Mouse (Mus musculus) kidney, embryonic 15.5 days (tissue): ENCODE data around the gene Lrig1. TPM values are rescaled to one million over a fixed set of nuclear protein-coding genes. Genes with fewer than 3 reads are reported as not detected.

Experiments used
- ATAC-seq: fragments of 200-750 bp; cut with Nextera tagmentation; replicated peaks from 2 replicates; pipeline ENCODE4 v1.8.0; 2017; ENCODE audit warnings: moderate TSS enrichment; ENCODE audit not compliant: low FRiP score
- H3K27ac ChIP-seq: fragments of 300-500 bp; sonication (generic); 2 replicates; pipeline ENCODE4 v1.5.1; 2015; ENCODE audit warnings: mild to moderate bottlenecking, inconsistent platforms
- H3K27me3 ChIP-seq: fragments of 300-500 bp; sonication (generic); 2 replicates; pipeline ENCODE4 v1.6.1; 2015; ENCODE audit warnings: inconsistent platforms
- H3K36me3 ChIP-seq: fragments of 300-500 bp; sonication (generic); 2 replicates; pipeline ENCODE4 v1.6.1; 2015; ENCODE audit warnings: inconsistent platforms
- H3K4me1 ChIP-seq: fragments of 300-500 bp; sonication (generic); 2 replicates; pipeline ENCODE4 v1.6.1; 2015; ENCODE audit warnings: inconsistent platforms
- H3K4me2 ChIP-seq: fragments of 300-500 bp; sonication (generic); 2 replicates; pipeline ENCODE4 v1.6.1; 2015; ENCODE audit warnings: moderate library complexity, mild to moderate bottlenecking, inconsistent platforms
- H3K4me3 ChIP-seq: fragments of 300-500 bp; sonication (generic); replicated peaks from 2 replicates; pipeline ENCODE4 v1.5.1; 2015; ENCODE audit warnings: mild to moderate bottlenecking, inconsistent platforms
- H3K9ac ChIP-seq: fragments of 300-500 bp; sonication (generic); 2 replicates; pipeline ENCODE4 v1.6.1; 2015; ENCODE audit warnings: mild to moderate bottlenecking, inconsistent platforms
- H3K9me3 ChIP-seq: fragments of 300-500 bp; sonication (generic); replicated peaks from 2 replicates; pipeline ENCODE4 v1.6.1; 2016; ENCODE audit warnings: inconsistent platforms
- WGBS: fragments of 180-500 bp; shearing (Covaris S2); methylation state at CpG from one replicate; pipeline ENCODE4 v1.1.7; 2015; ENCODE audit warnings: mixed read lengths; 5-methylcytosine and 5-hydroxymethylcytosine counted together
- polyA plus RNA-seq: library from polyadenylated mRNA; unstranded; fragments of >200 nt; fragmentation: Nextera tagmentation; extraction: Ambion mirVana; gene quantifications from 2 replicates; pipeline ENCODE4 v1.2.1, GENCODE M21; 2015

Lrig1 gene
- polyA plus RNA-seq, 1 experiment from 2014 or later, result 8.1 TPM

DNA sequence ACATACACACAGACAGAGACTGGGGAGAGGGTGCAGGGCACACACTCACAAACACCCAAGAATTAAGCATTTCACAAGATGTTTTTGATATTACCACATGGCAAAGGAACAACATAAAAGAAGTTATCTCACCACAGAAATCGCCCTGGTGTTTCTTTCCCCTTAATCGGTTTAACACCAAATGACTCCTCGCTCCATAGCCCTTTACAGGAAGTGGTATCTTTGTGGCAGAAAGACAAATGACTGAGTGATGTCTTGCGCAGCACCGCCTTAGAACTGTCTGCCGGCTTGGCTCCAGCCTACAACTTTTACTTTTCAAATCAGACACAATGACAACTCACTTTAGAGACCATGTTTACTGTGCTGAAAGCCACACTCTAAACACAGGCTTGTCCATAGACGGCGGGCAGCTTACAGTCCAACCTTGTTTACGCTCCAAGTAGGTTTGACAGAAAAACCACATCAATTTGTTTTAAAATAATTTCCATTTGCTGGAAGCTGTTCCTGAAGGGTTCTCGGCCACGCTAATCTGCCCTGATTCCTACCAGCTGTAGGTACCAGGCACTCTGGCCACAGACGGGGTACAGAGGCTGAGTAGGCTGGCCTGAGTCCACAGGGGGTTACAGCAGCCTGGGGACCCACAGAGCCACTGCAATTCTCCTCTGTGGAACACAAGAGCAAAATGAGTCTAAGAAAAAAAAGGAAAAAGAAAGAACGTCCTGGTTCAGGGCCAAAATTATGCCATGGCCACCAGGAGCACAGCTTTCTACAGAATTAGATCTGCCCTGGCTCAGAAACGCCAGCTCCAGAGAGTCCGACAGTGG is 18.3 kb downstream of the Lrig1 start:
- ATAC-seq, result no peak
- H3K9me3 ChIP-seq, result no peaks in the 10 kb centered on the region
- peaks cover 64% of the 10 kb centered on the region for H3K4me1 ChIP-seq
- H3K27ac ChIP-seq, result peak overlapping the region; percentile 24
- no peaks in the 10 kb centered on the region for H3K27me3 ChIP-seq
- WGBS, result 35% methylated on average over 15 of the region's 15 CpGs
- H3K4me3 ChIP-seq, result no peak overlapping the region
- no peak overlapping the region for H3K4me2 ChIP-seq
- no peak overlapping the region for H3K9ac ChIP-seq
- H3K36me3 ChIP-seq, result no peaks in the 10 kb centered on the region

GRCm38 (mm10) chr6:94680760-94681445 is 19.1 kb downstream of the Lrig1 start:
- peak overlapping the region; percentile 24; the same call in 1 of the 2 replicates for H3K27ac ChIP-seq
- H3K4me2 ChIP-seq, result no peak overlapping the region
- no peaks in the 10 kb centered on the region for H3K27me3 ChIP-seq
- no peak overlapping the region for H3K9ac ChIP-seq
- H3K4me3 ChIP-seq, result no peak overlapping the region
- no peaks in the 10 kb centered on the region for H3K9me3 ChIP-seq
- no peak; the same call in 1 of the 2 replicates for ATAC-seq
- H3K4me1 ChIP-seq, result peaks cover 70% of the 10 kb centered on the region
- H3K36me3 ChIP-seq, result no peaks in the 10 kb centered on the region
- WGBS, result 37% methylated on average over 5 of the region's 5 CpGs

DNA sequence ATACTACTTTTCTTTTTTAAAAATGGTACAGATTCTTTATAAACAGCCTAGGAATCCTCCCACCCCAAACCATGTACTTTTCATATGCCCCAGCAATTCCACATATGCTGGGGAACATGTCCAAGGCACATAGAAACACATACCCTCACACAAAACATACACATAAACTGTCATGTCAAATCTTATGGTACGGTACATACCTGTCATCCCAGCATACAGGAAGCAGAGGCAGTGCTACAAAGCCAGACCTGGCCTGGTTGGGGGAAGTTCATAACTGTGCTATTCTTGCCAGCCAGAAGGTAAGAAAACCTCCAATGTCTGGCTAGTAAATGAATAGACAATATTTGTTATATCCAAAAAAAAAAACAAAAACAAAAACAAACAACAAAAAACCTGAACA is 20.7 kb downstream of the Lrig1 start:
- WGBS, result 89% methylated on average over 1 of the region's 1 CpGs
- Histone ChIP-seq H3K9ac (no peak overlapping the region), H3K27ac (no peak overlapping the region), H3K36me3 (no peaks in the 10 kb centered on the region), H3K27me3 (no peaks in the 10 kb centered on the region), H3K4me2 (no peak overlapping the region), H3K9me3 (no peaks in the 10 kb centered on the region), H3K4me1 (peaks cover 61% of the 10 kb centered on the region), H3K4me3 (no peak overlapping the region)
- ATAC-seq, result no peak

DNA sequence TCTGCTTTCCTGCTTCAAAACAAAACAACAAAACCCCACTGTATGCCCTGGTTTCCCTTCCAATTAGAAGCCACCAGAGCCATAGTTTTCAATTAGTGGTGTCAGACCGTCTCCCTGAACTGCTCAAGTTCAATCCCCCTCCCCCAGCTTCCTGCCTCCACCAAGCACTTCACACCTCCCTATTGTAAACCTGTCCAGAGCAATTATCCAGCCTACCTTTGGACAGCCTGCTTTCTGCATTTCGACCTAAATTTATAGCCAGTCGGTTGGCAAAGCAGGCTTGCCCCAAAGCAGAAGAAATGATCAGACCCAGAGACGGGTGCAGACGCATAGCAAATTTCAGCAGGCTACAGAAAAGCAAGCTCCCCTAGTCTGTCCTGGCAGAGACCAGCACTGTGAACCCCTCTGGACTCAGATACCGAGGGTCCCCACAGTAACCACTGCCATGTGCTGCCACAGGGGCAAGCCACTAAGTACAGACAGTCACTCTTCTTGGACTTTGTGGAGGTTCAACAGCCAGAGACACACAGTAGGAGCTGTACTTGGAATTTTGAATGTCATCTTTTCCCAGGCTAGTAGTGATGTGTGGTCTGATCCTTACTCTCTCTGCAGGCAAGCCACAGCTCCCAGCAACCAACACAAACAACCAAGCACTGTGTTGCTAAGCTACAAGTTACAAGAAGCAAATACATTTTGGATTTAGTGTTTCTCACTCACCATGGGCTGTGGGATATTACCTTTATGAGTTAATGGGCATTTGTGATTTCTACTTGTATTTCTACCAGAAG is 21.4 kb downstream of the Lrig1 start:
- H3K9me3 ChIP-seq, result no peaks in the 10 kb centered on the region
- H3K27ac ChIP-seq, result 0 out of 2 replicates have a peak overlapping the region, but pooled peaks have one; percentile 5
- H3K4me1 ChIP-seq, result peaks cover 54% of the 10 kb centered on the region
- WGBS, result 19% methylated on average over 6 of the region's 6 CpGs
- H3K27me3 ChIP-seq, result no peaks in the 10 kb centered on the region
- no peak overlapping the region for H3K4me3 ChIP-seq
- peak; percentile 30; the same call in 1 of the 2 replicates for ATAC-seq
- no peaks in the 10 kb centered on the region for H3K36me3 ChIP-seq
- H3K9ac ChIP-seq, result no peak overlapping the region
- no peak overlapping the region for H3K4me2 ChIP-seq

DNA sequence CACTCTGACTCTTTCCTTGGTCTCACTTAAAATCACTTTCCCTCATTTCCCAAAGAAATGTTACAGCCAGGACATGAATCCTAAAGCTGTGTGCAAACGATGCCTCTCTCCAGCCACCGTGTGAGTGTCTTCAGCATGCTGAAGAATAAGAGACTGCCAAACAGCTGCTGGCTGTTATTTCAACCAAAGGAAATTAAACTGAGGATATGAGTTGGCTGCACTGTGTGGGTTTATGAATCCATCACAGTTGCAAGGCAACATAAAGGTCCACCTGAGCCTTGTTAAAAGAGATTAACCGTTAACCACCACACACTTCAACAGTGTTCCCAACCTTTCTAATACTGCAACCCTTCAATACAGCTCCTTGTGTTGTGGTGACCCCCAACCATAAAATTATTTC is 22.5 kb downstream of the Lrig1 start:
- Histone ChIP-seq H3K4me2 (peak overlapping the region; percentile 33), H3K27ac (no peak overlapping the region), H3K9me3 (no peaks in the 10 kb centered on the region), H3K27me3 (no peaks in the 10 kb centered on the region), H3K9ac (no peak overlapping the region), H3K4me3 (no peak overlapping the region), H3K36me3 (no peaks in the 10 kb centered on the region), H3K4me1 (peaks cover 51% of the 10 kb centered on the region)
- ATAC-seq, result no peak
- WGBS, result 30% methylated on average over 3 of the region's 3 CpGs

GRCm38 (mm10) chr6:94676840-94677239 is 23.1 kb downstream of the Lrig1 start:
- no peak for ATAC-seq
- Histone ChIP-seq H3K9me3 (no peaks in the 10 kb centered on the region), H3K4me1 (peaks cover 46% of the 10 kb centered on the region), H3K36me3 (no peaks in the 10 kb centered on the region), H3K4me3 (no peak overlapping the region), H3K27me3 (no peaks in the 10 kb centered on the region), H3K9ac (peak overlapping the region; percentile 30; the same call in 1 of the 2 replicates), H3K27ac (no peak overlapping the region), H3K4me2 (peak overlapping the region; percentile 33)
- 49% methylated on average over 3 of the region's 3 CpGs for WGBS

- Histone ChIP-seq H3K4me2 (no peak overlapping the region), H3K36me3 (no peaks in the 10 kb centered on the region), H3K27me3 (no peaks in the 10 kb centered on the region), H3K9me3 (no peaks in the 10 kb centered on the region), H3K4me3 (no peak overlapping the region), H3K27ac (no peak overlapping the region), H3K4me1 (peaks cover 40% of the 10 kb centered on the region), H3K9ac (no peak overlapping the region)
- no peak for ATAC-seq
- 54% methylated on average over 7 of the region's 7 CpGs for WGBS
These were observed 23.7 kb downstream of the Lrig1 start for GRCm38 (mm10) chr6:94676300-94676699.

GRCm38 (mm10) chr6:94672426-94672825 is 27.5 kb downstream of the Lrig1 start:
- no peak for ATAC-seq
- Histone ChIP-seq H3K27ac (no peak overlapping the region), H3K27me3 (no peaks in the 10 kb centered on the region), H3K4me2 (no peak overlapping the region), H3K9ac (no peak overlapping the region), H3K36me3 (no peaks in the 10 kb centered on the region), H3K4me1 (peaks cover 35% of the 10 kb centered on the region), H3K4me3 (no peak overlapping the region), H3K9me3 (no peaks in the 10 kb centered on the region)
- WGBS, result 82% methylated on average over 2 of the region's 2 CpGs

GRCm38 (mm10) chr6:94669370-94669769 is 30.6 kb downstream of the Lrig1 start:
- no peak overlapping the region for H3K27ac ChIP-seq
- no peak for ATAC-seq
- H3K9ac ChIP-seq, result no peak overlapping the region
- H3K27me3 ChIP-seq, result no peaks in the 10 kb centered on the region
- WGBS, result 74% methylated on average over 6 of the region's 6 CpGs
- H3K4me3 ChIP-seq, result no peak overlapping the region
- H3K4me1 ChIP-seq, result peaks cover 45% of the 10 kb centered on the region
- H3K4me2 ChIP-seq, result no peak overlapping the region
- no peaks in the 10 kb centered on the region for H3K36me3 ChIP-seq
- H3K9me3 ChIP-seq, result no peaks in the 10 kb centered on the region

DNA sequence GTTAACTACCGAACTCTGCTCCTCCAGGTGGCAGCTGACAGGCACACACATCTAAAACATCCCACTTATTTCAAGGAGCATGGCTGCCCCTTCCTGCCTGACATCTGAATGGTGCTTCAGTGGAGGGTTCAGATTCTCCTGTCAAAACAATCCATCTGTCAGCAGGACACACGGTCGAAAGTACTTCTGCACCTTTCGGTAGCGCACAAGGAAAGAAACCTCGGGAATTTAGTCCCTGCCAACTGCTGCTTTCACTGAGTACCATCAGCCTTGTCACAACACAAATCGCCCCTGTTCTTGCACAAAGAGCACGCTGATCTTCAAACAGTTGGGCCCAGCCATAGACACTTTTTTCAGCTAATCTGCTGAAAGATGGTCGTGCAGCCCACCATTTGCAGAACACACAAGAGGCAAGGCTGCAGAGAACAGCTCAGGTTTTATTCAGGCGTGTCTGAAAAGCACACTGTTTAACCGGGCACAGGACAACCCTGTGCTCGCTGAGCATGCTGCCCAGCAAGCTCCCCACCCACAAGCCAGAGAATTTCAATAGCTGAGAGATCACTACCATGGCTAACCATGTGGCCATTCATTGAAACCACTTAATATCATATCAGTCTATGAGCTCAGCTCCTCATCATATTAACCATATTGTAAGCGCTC is 31.6 kb downstream of the Lrig1 start:
- no peaks in the 10 kb centered on the region for H3K9me3 ChIP-seq
- H3K9ac ChIP-seq, result no peak overlapping the region
- no peaks in the 10 kb centered on the region for H3K36me3 ChIP-seq
- no peak for ATAC-seq
- peak overlapping the region; percentile 37 for H3K4me2 ChIP-seq
- H3K27me3 ChIP-seq, result no peaks in the 10 kb centered on the region
- H3K4me3 ChIP-seq, result no peak overlapping the region
- WGBS, result 28% methylated on average over 13 of the region's 13 CpGs
- H3K27ac ChIP-seq, result no peak overlapping the region
- H3K4me1 ChIP-seq, result peaks cover 54% of the 10 kb centered on the region

GRCm38 (mm10) chr6:94667131-94667530 is 32.8 kb downstream of the Lrig1 start:
- 64% methylated on average over 4 of the region's 4 CpGs for WGBS
- no peak overlapping the region for H3K27ac ChIP-seq

More at GRCm38 (mm10) chr6:94667131-94667530, 32.8 kb downstream of the Lrig1 start:
- peaks cover 54% of the 10 kb centered on the region for H3K4me1 ChIP-seq
- no peak overlapping the region for H3K4me2 ChIP-seq
- H3K9ac ChIP-seq, result no peak overlapping the region
- no peaks in the 10 kb centered on the region for H3K27me3 ChIP-seq
- no peaks in the 10 kb centered on the region for H3K9me3 ChIP-seq
- H3K36me3 ChIP-seq, result no peaks in the 10 kb centered on the region
- no peak for ATAC-seq
- no peak overlapping the region for H3K4me3 ChIP-seq
